In the genomic region with DNA sequence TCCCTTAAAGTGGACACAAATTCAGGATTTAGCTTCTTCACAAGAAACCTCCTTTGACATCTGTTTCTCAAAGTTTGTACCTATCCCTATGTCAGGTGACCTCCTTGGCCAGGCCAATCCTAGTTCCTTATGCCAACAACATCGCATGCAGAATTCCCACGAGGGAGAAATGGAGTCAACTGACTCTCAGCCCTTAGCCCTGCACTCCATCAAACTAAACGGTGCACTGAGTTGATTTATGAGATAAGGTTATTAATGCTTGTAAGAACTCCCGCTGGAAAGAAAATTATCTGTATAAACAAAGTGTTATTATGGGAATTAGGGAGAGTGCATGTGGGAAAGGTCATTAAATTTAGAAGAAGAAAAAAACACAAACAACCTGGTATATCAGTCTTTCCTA, we compare ENCODE assay signal across 23 mouse cellular contexts.
"Had no signal": no experiment of that assay in that cellular context is flagged by ENCODE, and none has a peak within 500 bp of the region (broad histone marks: within the 10 kb centered on the region; RNA-seq: fewer than 3 reads in every experiment).

No protein-coding gene starts in this region.

- H3K9me3 ChIP-seq: limb, embryonic 12.5 days; limb, embryonic 15.5 days; midbrain, embryonic 10.5 days; midbrain, embryonic 13.5 days had no signal

- H3K36me3 ChIP-seq: limb, embryonic 12.5 days; limb, embryonic 15.5 days; midbrain, embryonic 10.5 days; midbrain, embryonic 13.5 days had no signal

- H3K4me1 ChIP-seq: limb, embryonic 15.5 days; midbrain, embryonic 10.5 days; midbrain, embryonic 13.5 days had no signal

- ATAC-seq: liver, postnatal 0 days; lung, postnatal 0 days; midbrain, embryonic 13.5 days; midbrain, embryonic 16.5 days had no signal

- H3K4me2 ChIP-seq: limb, embryonic 12.5 days; limb, embryonic 15.5 days; liver, embryonic 11.5 days; lung, embryonic 14.5 days; midbrain, embryonic 13.5 days had no signal

- H3K27ac ChIP-seq: kidney, postnatal 0 days; layer of hippocampus, adult 2 months; limb, embryonic 12.5 days; limb, embryonic 15.5 days; liver, embryonic 14.5 days; macrophage; midbrain, embryonic 10.5 days; midbrain, embryonic 13.5 days; stomach, postnatal 0 days had no signal

- DNase-seq: kidney, adult 18-20 months; kidney, postnatal 25 days; layer of hippocampus, adult 9-11 months; liver, postnatal 0 days; lung, embryonic 14.5 days; right cerebral cortex, adult 18-20 months; right cerebral cortex, postnatal 14 days; right cerebral cortex, postnatal 4 days; thymus, adult 2 months; thymus, postnatal 25 days had no signal

- H3K27me3 ChIP-seq: limb, embryonic 15.5 days; midbrain, embryonic 13.5 days had no signal

- H3K9ac ChIP-seq: limb, embryonic 12.5 days; limb, embryonic 15.5 days; liver, embryonic 14.5 days; liver, postnatal 0 days; lung, embryonic 14.5 days; midbrain, embryonic 13.5 days had no signal

- H3K4me3 ChIP-seq: layer of hippocampus, adult 2 months; limb, embryonic 12.5 days; limb, embryonic 15.5 days; midbrain, embryonic 10.5 days; midbrain, embryonic 13.5 days; myocyte had no signal
